Mouse (Mus musculus) C2C12 (cell line): ENCODE results near the gene Slk. TPM values are rescaled to one million over a fixed set of nuclear protein-coding genes. Genes with fewer than 3 reads are reported as not detected.
A peak's percentile ranks its signal among the peaks of the same experiment; 100 is the strongest.

Source experiments
- H3K27me3 ChIP-seq: one replicate; pipeline ENCODE4 v1.6.1; 2011; ENCODE audit not compliant: control insufficient read depth, insufficient read depth, insufficient read length
- H3K36me3 ChIP-seq: one replicate; pipeline ENCODE4 v1.6.1; 2011; ENCODE audit not compliant: control insufficient read depth, insufficient read depth
- H3K4me3 ChIP-seq: one replicate; pipeline ENCODE4 v1.5.1; 2011; ENCODE audit warnings: mild to moderate bottlenecking, control low read depth; ENCODE audit not compliant: poor library complexity, insufficient read depth, severe bottlenecking
- H3K79me2 ChIP-seq: one replicate; pipeline ENCODE4 v1.6.1; 2011; ENCODE audit not compliant: control insufficient read depth, insufficient read depth
- H3K79me3 ChIP-seq: one replicate; pipeline ENCODE4 v1.6.1; 2011; ENCODE audit warnings: low read depth, control low read depth
- H3ac ChIP-seq: one replicate; pipeline ENCODE3; 2011; ENCODE audit warnings: low read depth; ENCODE audit not compliant: control insufficient read depth, insufficient read length
- CEBPB ChIP-seq: IDR thresholded peaks from one replicate; pipeline ENCODE4 v1.6.1; 2011; ENCODE audit warnings: low read depth, mild to moderate bottlenecking, control low read depth, moderate library complexity
- CTCF ChIP-seq: IDR thresholded peaks from one replicate; pipeline ENCODE4 v1.5.1; 2011; ENCODE audit not compliant: control insufficient read depth, insufficient read depth, insufficient read length
- FOSL1 ChIP-seq: IDR thresholded peaks from one replicate; pipeline ENCODE4 v1.8.0; 2011; ENCODE audit warnings: mild to moderate bottlenecking, low read length; ENCODE audit not compliant: poor library complexity, insufficient read depth, severe bottlenecking
- MAX ChIP-seq: IDR thresholded peaks from one replicate; pipeline ENCODE4 v1.6.1; 2011; ENCODE audit warnings: mild to moderate bottlenecking, control low read depth
- MYOD1 ChIP-seq: IDR thresholded peaks from one replicate; pipeline ENCODE4 v1.6.1; 2011; ENCODE audit warnings: low read depth; ENCODE audit not compliant: control insufficient read depth, insufficient read length
- MYOG ChIP-seq: IDR thresholded peaks from one replicate; pipeline ENCODE4 v1.6.1; 2011; ENCODE audit not compliant: control insufficient read depth, insufficient read length; ENCODE audit errors: extremely low read depth
- USF1 ChIP-seq: IDR thresholded peaks from one replicate; pipeline ENCODE4 v1.6.1; 2011; ENCODE audit warnings: low read depth, mild to moderate bottlenecking, control low read depth, moderate library complexity
- polyA plus RNA-seq: library from polyadenylated mRNA; unstranded; fragments of >200 nt; fragmentation: generic; extraction: Trizol; gene quantifications from one replicate; pipeline ENCODE4 v1.2.1, GENCODE M21; 2012; ENCODE audit warnings: missing spikeins

The Slk gene
- polyA plus RNA-seq, 1 experiment = 10.7 TPM

- H3K27me3 ChIP-seq = no peaks in the 10 kb centered on the region
- H3K79me2 ChIP-seq = peaks cover 42% of the 10 kb centered on the region
- TF ChIP-seq MYOG (no peak), CEBPB (no peak), MYOD1 (no peak), CTCF (no peak), MAX (no peak), FOSL1 (no peak), USF1 (no peak)
- peak overlapping the region; percentile 84 for H3ac ChIP-seq
- peaks cover 35% of the 10 kb centered on the region for H3K79me3 ChIP-seq
- peak overlapping the region; percentile 92 for H3K4me3 ChIP-seq
- no peaks in the 10 kb centered on the region for H3K36me3 ChIP-seq
These were observed 775 bp upstream of the Slk start for GRCm38 (mm10) chr19:47578581-47579224.

DNA sequence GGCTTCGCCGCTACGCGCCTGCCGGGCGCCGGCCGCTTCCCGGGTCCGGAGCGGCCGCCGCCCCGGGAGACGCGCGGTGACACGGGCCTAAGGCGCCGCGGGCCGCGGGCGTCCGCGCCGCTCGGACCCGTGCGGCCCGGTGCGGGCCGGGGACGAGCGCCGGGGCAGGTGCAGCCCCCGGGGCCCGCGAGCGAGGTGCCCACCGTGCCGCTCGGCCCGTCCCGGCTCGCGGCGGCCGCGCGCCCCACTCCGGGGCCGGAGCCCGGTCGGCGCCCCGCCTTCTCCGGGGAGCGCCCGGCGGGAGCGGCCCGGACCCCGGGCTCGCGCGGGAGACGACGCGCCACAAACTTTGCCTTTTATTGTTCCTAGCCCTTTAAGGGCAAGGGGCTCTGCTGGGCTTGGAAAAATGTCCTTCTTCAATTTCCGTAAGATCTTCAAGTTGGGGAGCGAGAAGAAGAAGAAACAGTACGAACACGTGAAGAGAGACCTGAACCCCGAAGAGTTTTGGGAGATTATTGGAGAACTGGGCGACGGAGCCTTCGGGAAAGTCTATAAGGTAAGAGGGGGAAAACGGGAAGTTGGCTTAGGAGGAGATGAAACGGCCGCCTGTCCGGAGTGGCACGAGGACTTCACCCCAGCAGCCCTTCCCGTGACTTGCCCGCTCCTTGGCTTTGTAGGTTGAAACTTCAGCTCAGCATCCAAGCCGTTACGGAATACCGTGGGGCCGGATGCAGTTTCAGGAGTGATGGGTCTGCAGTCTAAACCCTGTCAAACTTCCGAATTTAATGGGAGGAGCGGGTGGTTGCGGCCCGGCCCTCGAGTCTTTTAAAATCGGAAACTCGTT is 532 bp downstream of the Slk start:
- H3K36me3 ChIP-seq = no peaks in the 10 kb centered on the region
- peaks cover 55% of the 10 kb centered on the region for H3K79me2 ChIP-seq
- no peak for TF ChIP-seq CEBPB
- TF ChIP-seq MAX = no peak
- TF ChIP-seq CTCF = no peak
- TF ChIP-seq FOSL1 = no peak
- TF ChIP-seq MYOD1 = no peak
- TF ChIP-seq USF1 = no peak
- TF ChIP-seq MYOG = no peak
- H3K4me3 ChIP-seq = peak overlapping the region; percentile 92
- H3K27me3 ChIP-seq = no peaks in the 10 kb centered on the region
- H3ac ChIP-seq = peak overlapping the region; percentile 84
- peaks cover 48% of the 10 kb centered on the region for H3K79me3 ChIP-seq

DNA sequence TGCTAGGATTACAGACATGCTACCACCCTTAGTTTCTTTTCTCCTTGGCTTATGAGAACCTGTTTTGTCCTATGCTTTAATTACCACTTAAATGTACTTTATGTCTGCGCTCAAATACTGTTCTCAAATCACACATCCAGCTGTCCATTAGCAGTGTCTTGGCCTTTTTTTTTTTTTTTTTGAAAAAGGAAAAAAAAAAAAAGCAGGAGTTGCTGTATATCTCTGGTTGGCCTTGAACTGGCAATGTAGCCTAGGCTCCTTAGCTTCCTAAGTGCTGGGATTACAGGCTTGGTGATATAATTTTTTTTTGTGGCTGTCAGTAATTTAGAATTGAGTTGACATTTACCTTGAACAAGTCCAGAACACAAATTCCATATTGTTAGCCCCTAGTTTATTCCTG is 6.3 kb downstream of the Slk start:
- no peak overlapping the region for H3K4me3 ChIP-seq
- peaks cover 95% of the 10 kb centered on the region for H3K79me2 ChIP-seq
- no peaks in the 10 kb centered on the region for H3K36me3 ChIP-seq
- TF ChIP-seq USF1 (no peak), MYOD1 (no peak), CTCF (no peak), MAX (no peak), CEBPB (no peak), FOSL1 (no peak), MYOG (no peak)
- no peaks in the 10 kb centered on the region for H3K27me3 ChIP-seq
- H3ac ChIP-seq = no peak overlapping the region
- H3K79me3 ChIP-seq = peaks cover 90% of the 10 kb centered on the region

DNA sequence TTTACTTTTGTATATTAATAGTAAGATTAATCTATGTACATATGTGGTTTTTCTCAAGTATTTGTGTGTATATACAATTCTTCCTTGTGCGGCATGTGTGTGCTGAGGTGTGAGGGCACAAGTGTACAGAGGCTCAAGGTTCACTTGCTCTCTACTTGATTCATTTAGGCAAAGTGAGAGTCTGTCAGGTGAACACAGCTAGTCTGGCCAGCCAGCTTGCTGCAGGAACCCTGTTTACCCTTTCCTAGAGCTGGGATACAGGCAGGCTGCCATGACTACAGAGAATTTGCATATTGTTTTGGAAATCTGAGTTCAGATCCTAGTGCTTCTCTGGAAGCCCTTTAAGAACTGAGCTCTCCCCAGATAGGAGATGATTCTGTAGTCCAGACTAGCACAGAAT is 7.5 kb downstream of the Slk start:
- H3K27me3 ChIP-seq = no peaks in the 10 kb centered on the region

DNA sequence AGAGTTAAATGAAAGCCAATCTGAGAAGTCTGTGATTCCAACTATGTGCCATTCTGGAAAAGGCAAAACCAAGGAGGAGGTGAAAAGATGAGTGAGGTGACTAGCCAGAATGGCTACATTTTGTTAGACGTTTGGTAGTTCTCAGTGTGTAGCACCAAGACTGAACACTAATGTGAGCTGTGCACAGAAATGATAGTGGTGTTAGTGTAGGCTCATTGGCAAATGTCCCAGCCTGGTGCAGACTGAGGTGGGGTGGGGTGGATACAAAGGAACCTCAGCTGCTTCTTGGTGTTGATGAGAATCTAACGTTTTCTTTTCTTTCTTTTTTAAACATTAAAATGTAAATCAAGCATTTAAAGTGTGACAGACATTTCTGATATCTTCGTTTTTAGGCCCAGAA is 29.0 kb downstream of the Slk start:
- Histone ChIP-seq H3ac (no peak overlapping the region), H3K27me3 (no peaks in the 10 kb centered on the region), H3K36me3 (peaks cover 38% of the 10 kb centered on the region), H3K79me2 (peaks cover 77% of the 10 kb centered on the region), H3K4me3 (no peak overlapping the region), H3K79me3 (peaks cover 43% of the 10 kb centered on the region)
- no peak for TF ChIP-seq CEBPB
- no peak for TF ChIP-seq MYOD1
- no peak for TF ChIP-seq USF1
- TF ChIP-seq CTCF = no peak

More for the DNA sequence above, 7.5 kb downstream of the Slk start:
- H3K4me3 ChIP-seq = no peak overlapping the region
- H3K79me3 ChIP-seq = peaks cover 77% of the 10 kb centered on the region
- H3K36me3 ChIP-seq = no peaks in the 10 kb centered on the region
- H3K79me2 ChIP-seq = peaks cover 83% of the 10 kb centered on the region
- TF ChIP-seq CEBPB (no peak), CTCF (no peak), MYOD1 (no peak), MAX (no peak), MYOG (no peak), USF1 (no peak), FOSL1 (no peak)
- H3ac ChIP-seq = no peak overlapping the region

DNA sequence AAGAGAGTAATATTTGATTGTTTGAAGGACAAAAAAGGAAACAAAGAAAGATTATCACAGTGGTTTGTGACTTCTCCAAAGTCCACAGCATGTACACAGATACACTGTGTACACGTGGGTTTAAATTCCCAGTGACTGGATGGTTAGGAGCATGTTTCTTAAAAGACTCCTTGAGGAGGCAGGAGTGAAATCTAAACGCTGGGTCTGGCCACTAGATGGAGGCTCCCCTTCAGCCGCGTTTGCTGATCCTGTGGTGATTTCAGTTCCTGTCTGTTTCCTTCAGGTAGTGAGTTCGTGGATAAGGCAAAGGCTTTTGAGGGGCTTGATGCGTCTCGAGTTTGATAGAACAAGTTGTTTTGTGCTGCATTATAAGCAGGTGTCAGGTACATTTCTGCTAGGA is 34.0 kb downstream of the Slk start:
- no peak for TF ChIP-seq CEBPB
- no peak for TF ChIP-seq MYOD1
- no peak for TF ChIP-seq FOSL1
- TF ChIP-seq USF1 = no peak
- no peak for TF ChIP-seq CTCF
- TF ChIP-seq MAX = no peak
- TF ChIP-seq MYOG = no peak
- Histone ChIP-seq H3K79me2 (peaks cover 37% of the 10 kb centered on the region), H3K4me3 (no peak overlapping the region), H3K79me3 (peaks cover 12% of the 10 kb centered on the region), H3ac (no peak overlapping the region), H3K27me3 (no peaks in the 10 kb centered on the region), H3K36me3 (peaks cover 64% of the 10 kb centered on the region)
